Mouse (Mus musculus): ENCODE data around the gene Ap4b1.

The Ap4b1 gene

DNA sequence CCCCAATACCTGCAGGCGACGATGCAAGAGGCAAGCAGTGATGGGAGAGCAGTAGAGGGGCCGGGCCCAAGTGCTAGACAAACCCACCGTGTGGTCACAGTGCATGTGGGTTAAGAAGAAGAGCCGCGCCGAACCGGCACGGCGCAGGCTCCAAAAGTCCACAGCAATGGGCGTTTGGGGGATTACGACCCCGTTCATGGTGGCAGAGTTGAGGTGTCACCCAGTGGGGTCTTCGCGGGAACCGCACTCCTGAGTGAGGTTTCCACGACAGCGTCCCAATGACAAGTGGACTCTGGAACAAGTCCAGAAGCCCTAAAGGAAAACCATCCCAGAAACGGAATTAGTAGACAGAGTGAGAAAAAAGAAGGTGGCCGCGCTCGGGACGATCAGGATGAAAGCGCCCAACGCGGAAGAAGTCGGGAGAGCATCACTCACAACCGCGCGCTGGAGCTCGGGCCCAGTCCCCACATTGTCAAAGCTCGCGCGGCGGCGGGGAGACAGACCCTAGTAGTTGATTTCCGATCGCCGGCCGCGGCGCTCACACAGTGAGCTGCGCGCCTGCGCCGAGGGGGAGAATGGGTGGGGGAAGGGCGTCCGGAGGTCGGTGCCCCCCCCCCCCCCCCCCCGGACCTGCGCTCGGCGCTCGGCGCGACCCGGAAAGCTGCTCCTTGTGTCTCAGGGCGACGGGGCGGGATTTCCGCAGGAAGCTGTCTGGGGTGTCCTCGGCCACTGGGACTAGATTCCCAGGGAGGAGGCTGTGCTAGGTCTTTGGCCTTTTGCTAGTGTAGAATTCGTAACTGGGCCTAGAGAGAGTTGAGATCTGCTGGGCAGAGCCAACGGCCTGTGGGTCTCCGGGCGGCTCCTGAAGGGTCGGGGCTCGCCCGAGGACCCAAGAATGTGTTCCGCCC, at the start of gene Ap4b1, which contains the start of the genes Dclre1b and Gm43064:
Ap4b1 (plus strand) TSS at position 630 of the 908 bp plus-strand sequence.
Dclre1b (minus strand) TSS at position 554 of the 908 bp plus-strand sequence.
Gm43064 (plus strand) TSS at position 683 of the 908 bp plus-strand sequence.
- in situ Hi-C loops (cut with MboI; ENCODE audit: unreplicated experiment in 2 of 2): no loop called here

- in situ Hi-C loops (cut with MboI; ENCODE audit: unreplicated experiment in 2 of 2): no loop called here
Measured at GRCm38 (mm10) chr3:103766789-103767188, 42.5 kb upstream of the Ap4b1 start.

GRCm38 (mm10) chr3:103771531-103772130, 37.7 kb upstream of the Ap4b1 start:
- in situ Hi-C loops (cut with MboI; ENCODE audit: unreplicated experiment in 2 of 2): no loop called here

- in situ Hi-C loops (cut with MboI; ENCODE audit: unreplicated experiment in 2 of 2): no loop called here
Measured at GRCm38 (mm10) chr3:103772846-103773245, 36.5 kb upstream of the Ap4b1 start.

DNA sequence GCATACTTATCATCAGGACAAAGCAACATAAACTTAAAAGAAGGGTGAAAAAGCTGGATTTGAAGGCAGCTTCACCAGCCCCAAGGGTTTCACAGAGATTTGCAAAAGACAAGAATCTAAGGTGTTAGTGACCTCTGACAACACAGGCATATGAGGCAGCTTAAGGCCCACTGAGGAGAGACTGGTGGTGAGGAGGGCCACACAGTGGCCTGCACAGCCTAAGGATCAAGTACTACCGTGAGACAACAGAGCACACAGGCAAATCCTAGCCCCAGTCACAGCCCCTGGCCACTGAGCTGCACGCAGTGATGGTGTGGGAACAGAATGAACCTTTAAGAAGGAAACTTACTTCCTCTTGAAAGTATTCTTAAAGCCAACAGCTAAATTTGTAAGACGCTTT, 35.8 kb upstream of the Ap4b1 start:
- in situ Hi-C loops (cut with MboI; ENCODE audit: unreplicated experiment in 2 of 2): no loop called here

GRCm38 (mm10) chr3:103774009-103774408, 35.3 kb upstream of the Ap4b1 start:
- in situ Hi-C loops (cut with MboI; ENCODE audit: unreplicated experiment in 2 of 2): no loop called here

DNA sequence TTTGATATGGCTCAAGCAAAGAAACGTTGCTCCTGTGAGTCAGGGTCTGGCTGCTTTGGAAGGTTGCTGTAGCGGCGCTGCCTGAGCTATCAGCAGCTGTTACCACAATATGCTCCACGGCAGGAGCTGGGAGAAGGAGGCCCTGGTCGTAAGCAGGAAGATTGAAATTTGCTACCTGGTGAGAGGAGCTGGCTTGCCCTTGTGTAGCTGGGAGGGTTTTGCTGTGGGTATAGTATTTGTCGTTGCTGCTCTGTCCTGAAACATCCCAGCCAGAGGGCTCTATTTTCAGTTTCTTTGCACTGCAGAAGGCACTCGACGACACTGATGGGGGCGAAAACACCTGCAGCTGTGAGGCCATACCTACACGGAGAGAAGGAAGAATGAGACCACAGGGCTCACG, 31.4 kb upstream of the Ap4b1 start:
- in situ Hi-C loops (cut with MboI; ENCODE audit: unreplicated experiment in 2 of 2): loop anchor here in 1 of 2 experiments (25.0 kb wide), 2 partner anchors 766 to 2009 kb away; partner anchors contain the start of gene Csde1

- in situ Hi-C loops (cut with MboI; ENCODE audit: unreplicated experiment in 2 of 2): loop anchor here in 1 of 2 experiments (25.0 kb wide), 2 partner anchors 766 to 2009 kb away; partner anchors contain the start of gene Csde1
Measured at GRCm38 (mm10) chr3:103778660-103779059, 30.7 kb upstream of the Ap4b1 start.

- in situ Hi-C loops (cut with MboI; ENCODE audit: unreplicated experiment in 2 of 2): loop anchor here in 1 of 2 experiments (25.0 kb wide), 2 partner anchors 767 to 2008 kb away; partner anchors contain the start of gene Csde1
Measured at GRCm38 (mm10) chr3:103779183-103779582, 30.1 kb upstream of the Ap4b1 start.

GRCm38 (mm10) chr3:103780271-103780670, 29.0 kb upstream of the Ap4b1 start:
- in situ Hi-C loops (cut with MboI; ENCODE audit: unreplicated experiment in 2 of 2): loop anchor here in 1 of 2 experiments (25.0 kb wide), 2 partner anchors 768 to 2007 kb away; partner anchors contain the start of gene Csde1

DNA sequence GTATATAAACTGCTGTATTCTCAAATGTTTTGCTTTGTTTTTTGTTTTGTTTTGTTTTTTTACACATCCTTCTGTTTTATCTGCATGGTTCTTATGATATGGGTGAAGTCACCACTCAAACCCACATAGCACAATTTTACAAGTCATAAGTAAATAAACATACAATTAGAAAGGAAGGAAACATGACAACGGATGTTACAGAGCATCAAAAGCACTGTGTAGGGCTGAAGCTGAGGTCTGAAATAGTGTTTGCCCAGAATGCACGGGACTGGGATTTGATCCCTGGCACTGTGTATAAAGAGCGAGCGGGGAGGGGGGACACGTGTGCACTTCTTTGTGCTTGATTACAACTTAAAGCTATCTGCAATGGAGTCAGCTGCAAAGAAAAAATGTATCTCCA, 28.5 kb upstream of the Ap4b1 start:
- in situ Hi-C loops (cut with MboI; ENCODE audit: unreplicated experiment in 2 of 2): loop anchor here in 1 of 2 experiments (25.0 kb wide), 2 partner anchors 768 to 2007 kb away; partner anchors contain the start of gene Csde1

GRCm38 (mm10) chr3:103782844-103783609, 26.3 kb upstream of the Ap4b1 start:
- in situ Hi-C loops (cut with MboI; ENCODE audit: unreplicated experiment in 2 of 2): loop anchor here in 1 of 2 experiments (25.0 kb wide), 2 partner anchors 771 to 2004 kb away; partner anchors contain the start of gene Csde1

DNA sequence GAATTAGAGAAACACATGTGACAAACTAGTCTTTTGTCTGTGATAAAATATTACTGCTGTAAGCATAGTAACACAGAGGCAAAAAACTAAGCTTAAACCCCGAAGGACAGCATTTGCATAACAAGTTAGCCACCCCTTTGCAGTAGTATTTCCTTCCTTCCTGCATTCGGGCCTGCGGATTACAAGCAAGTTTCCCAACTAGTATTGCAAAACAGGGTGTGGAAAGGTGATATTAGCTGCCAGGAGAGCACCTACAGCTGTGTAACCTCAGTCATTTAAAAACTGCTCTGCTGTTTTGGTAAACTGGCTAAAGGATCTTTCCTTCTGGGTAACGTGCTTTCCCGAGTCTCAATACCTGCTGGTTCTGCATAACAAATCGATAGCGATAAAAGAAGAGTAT, 22.1 kb upstream of the Ap4b1 start:
- in situ Hi-C loops (cut with MboI; ENCODE audit: unreplicated experiment in 2 of 2): loop anchor here (5.0 to 25.0 kb wide), 3 partner anchors 45 to 2000 kb away; partner anchors contain the start of gene Csde1 (in 1 of the 2)

- in situ Hi-C loops (cut with MboI; ENCODE audit: unreplicated experiment in 2 of 2): loop anchor here (5.0 to 25.0 kb wide), 3 partner anchors 47 to 1998 kb away; partner anchors contain the start of gene Csde1 (in 1 of the 2)
Measured at GRCm38 (mm10) chr3:103789096-103789495, 20.2 kb upstream of the Ap4b1 start.

DNA sequence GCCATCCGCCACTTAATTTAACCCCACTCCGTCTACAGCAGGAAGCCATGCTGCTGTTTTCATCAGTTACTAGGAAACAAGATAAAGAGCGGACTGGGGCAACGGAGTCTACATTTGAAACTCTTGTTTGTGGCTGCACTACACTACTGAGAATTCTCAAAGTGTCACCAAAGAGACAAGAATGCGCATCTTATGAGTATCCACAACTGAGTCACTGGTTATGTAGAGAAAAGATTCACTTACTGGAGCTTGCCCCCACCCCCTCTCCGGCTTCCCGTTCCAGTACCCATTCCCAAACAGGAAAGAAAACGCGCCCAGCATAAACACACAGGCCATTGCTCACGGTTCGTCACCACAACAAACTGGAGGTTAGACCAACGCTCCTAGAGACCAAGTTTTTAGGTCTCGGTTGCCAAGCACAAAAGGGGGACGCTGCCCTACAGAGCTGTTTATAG, 19.4 kb upstream of the Ap4b1 start:
- in situ Hi-C loops (cut with MboI; ENCODE audit: unreplicated experiment in 2 of 2): loop anchor here (5.0 to 25.0 kb wide), 3 partner anchors 48 to 1997 kb away; partner anchors contain the start of gene Csde1 (in 1 of the 2)

DNA sequence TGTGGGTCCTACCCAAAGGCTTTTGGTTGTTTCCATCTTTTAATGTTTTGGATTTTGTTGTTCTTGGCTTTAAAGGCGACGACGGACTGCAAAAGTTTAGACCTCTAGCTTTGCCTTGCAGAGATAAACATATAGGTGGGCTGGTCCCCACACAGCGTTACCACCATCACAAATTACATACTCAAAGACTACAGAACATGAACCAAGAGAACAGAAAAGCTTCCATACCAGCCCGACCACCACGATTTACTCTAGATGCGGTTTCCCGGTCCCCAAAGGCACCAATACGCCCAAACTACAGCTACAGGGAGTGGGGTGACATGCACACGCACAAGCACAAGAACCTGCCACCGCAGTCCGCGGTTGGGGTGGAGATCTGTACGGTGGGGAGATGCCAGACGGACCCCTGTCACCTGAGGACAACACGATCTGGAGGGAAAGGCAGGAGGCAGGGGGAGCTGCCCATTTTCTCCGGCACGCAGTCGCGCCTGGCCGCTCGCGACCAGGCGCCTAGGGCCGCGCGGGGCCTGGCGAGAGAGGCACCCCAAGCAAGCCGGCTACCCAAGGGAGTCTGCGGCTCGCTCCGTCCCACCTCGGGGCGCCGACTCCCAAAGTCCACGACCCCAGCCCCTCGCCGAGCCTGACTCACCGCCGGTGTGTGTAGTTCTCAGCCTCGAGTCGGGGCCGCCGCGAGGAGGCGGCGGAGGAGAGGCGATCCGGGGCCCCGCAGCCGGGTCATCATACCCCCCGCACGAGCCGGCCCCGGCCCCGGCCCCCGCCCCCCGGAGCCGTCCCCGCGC, 18.8 kb upstream of the Ap4b1 start:
- in situ Hi-C loops (cut with MboI; ENCODE audit: unreplicated experiment in 2 of 2): loop anchor here in 1 of 2 experiments (25.0 kb wide), 2 partner anchors 778 to 1997 kb away; partner anchors contain the start of gene Csde1

- in situ Hi-C loops (cut with MboI; ENCODE audit: unreplicated experiment in 2 of 2): loop anchor here in 1 of 2 experiments (25.0 kb wide), 2 partner anchors 779 to 1996 kb away; partner anchors contain the start of gene Csde1
Measured at GRCm38 (mm10) chr3:103791230-103792110, 17.9 kb upstream of the Ap4b1 start, which contains the start of gene Hipk1. Gene Hipk1, minus strand, starts transcription at chr3:103791563.

GRCm38 (mm10) chr3:103792111-103792406, 17.3 kb upstream of the Ap4b1 start:
- in situ Hi-C loops (cut with MboI; ENCODE audit: unreplicated experiment in 2 of 2): loop anchor here in 1 of 2 experiments (25.0 kb wide), 2 partner anchors 780 to 1995 kb away; partner anchors contain the start of gene Csde1
